Mouse (Mus musculus): ENCODE results near the gene Phactr2. TPM values are rescaled to one million over a fixed set of nuclear protein-coding genes. Genes with fewer than 3 reads are reported as not detected.

Gene Phactr2
- polyA plus RNA-seq, 1 experiment from 2014 or later, result 27.2 TPM

DNA sequence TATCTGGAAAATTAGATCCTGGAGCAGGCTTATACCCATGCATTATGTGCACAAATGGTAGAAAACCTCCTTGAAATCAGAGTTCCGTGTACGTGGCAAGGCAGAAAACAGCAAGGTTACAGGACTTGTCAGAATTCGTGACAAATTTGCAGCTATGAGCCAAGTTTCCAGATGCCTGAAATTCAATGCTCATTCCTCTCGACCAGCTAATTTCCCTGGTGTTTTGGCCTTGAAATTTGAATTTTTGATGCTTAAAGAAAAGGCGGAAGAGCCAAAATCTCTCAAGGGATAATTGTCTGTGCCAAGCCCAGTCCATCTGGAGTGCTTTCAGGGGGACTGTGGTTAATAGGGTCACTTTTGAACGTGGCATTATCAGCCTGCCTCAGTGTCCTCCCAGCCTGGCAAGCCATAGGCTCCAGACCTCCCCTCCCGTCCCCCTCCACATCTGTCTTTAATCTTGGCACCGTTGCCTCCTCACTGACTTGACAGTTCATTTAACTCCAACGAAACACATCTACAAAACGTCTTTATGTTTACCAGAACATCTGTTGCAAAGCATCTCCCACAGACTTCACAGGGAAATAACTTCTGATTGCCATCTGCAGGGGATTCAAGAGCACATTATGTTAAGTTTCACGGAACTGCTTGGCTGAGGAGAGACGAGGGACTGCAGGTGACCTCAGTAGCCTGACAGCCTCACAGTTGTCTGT, 303.3 kb downstream of the Phactr2 start:
- H3K36me3 ChIP-seq, result no peaks in the 10 kb centered on the region
- H3K4me3 ChIP-seq, result no peak overlapping the region
- peak; percentile 48 for ATAC-seq (ENCODE audit: insufficient number of reproducible peaks, insufficient read depth, low FRiP score, low TSS enrichment)
- no peak overlapping the region for H3K9ac ChIP-seq
- peaks cover 33% of the 10 kb centered on the region for H3K4me1 ChIP-seq
- H3K27ac ChIP-seq, result peak overlapping the region; percentile 62
- 13% methylated on average over 12 of the region's 12 CpGs for whole genome bisulfite sequencing
- H3K9me3 ChIP-seq, result no peaks in the 10 kb centered on the region
- peak overlapping the region; percentile 27; the same call in 1 of the 2 replicates for H3K4me2 ChIP-seq (replicated peaks)
- no peaks in the 10 kb centered on the region for H3K27me3 ChIP-seq

- Histone ChIP-seq H3K4me1 (peaks cover 33% of the 10 kb centered on the region), H3K4me3 (no peak overlapping the region), H3K36me3 (no peaks in the 10 kb centered on the region), H3K9ac (no peak overlapping the region), H3K27me3 (no peaks in the 10 kb centered on the region), H3K27ac (peak overlapping the region; percentile 81), H3K4me2 (replicated peaks) (no peak overlapping the region), H3K9me3 (no peaks in the 10 kb centered on the region)
- 51% methylated on average over 5 of the region's 5 CpGs for WGBS
- no peak for ATAC-seq (ENCODE audit: insufficient number of reproducible peaks, insufficient read depth, low FRiP score, low TSS enrichment)
These were observed 305.8 kb downstream of the Phactr2 start for GRCm38 (mm10) chr10:13168461-13168860.

DNA sequence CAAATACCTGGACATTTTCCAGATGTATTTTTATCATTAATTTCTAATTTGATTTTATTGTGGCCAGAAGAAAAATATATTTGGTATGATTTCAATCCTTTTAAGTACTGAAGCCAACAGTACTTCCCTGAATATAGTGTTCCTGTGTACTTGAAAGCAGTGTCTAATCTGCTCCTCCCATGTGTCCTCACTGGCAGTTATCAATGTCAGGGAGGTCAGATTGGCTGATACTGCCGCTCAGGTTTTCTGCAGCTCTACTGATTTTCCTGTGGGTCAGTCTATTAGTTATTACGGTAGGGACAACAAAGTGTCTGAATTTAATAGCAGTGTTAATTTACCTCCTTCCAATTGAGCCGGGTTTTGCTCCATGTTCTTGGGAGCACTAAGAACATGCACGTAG, 312.2 kb downstream of the Phactr2 start:
- Histone ChIP-seq H3K27me3 (no peaks in the 10 kb centered on the region), H3K36me3 (no peaks in the 10 kb centered on the region), H3K4me1 (no peaks in the 10 kb centered on the region), H3K4me2 (replicated peaks) (no peak overlapping the region), H3K9me3 (no peaks in the 10 kb centered on the region), H3K9ac (no peak overlapping the region), H3K27ac (no peak overlapping the region), H3K4me3 (no peak overlapping the region)
- no peak for ATAC-seq (ENCODE audit: insufficient number of reproducible peaks, insufficient read depth, low FRiP score, low TSS enrichment)
- WGBS, result 84% methylated on average over 4 of the region's 4 CpGs

- Histone ChIP-seq H3K9ac (no peak overlapping the region), H3K9me3 (no peaks in the 10 kb centered on the region), H3K27ac (no peak overlapping the region), H3K4me2 (replicated peaks) (no peak overlapping the region), H3K4me3 (no peak overlapping the region), H3K4me1 (no peaks in the 10 kb centered on the region), H3K27me3 (no peaks in the 10 kb centered on the region), H3K36me3 (no peaks in the 10 kb centered on the region)
- ATAC-seq (ENCODE audit: insufficient number of reproducible peaks, insufficient read depth, low FRiP score, low TSS enrichment), result no peak
- 84% methylated on average over 4 of the region's 4 CpGs for WGBS
These were observed 313.3 kb downstream of the Phactr2 start for GRCm38 (mm10) chr10:13160913-13161312.

Other genes starting within 250 kb of the Phactr2 start
- gene Fuca2, start 25.1 kb upstream of the Phactr2 start, polyA plus RNA-seq (2016; fragmentation: Nextera tagmentation; extraction: Ambion mirVana), result 35.9 and 41.6 TPM in 2 replicates
- 4.1 and 5.1 TPM in 2 replicates for gene Adat2, start 78.5 kb upstream of the Phactr2 start, polyA plus RNA-seq (2016; fragmentation: Nextera tagmentation; extraction: Ambion mirVana)
- gene Pex3, start 78.7 kb upstream of the Phactr2 start, polyA plus RNA-seq (2016; fragmentation: Nextera tagmentation; extraction: Ambion mirVana), result 25.6 and 26.7 TPM in 2 replicates

Data from embryonic facial prominence, embryonic 12.5 days (tissue).